Mouse (Mus musculus) testis, adult 2 months (tissue): ENCODE results near the gene Mnt. TPM values are rescaled to one million over a fixed set of nuclear protein-coding genes. Genes with fewer than 3 reads are reported as not detected.
"Not testable (repeated sequence)": the region's sequence is repeated elsewhere in the genome, so short reads cannot be mapped to it uniquely, and the experiment has no call there.

Experiments
- H3K27ac ChIP-seq: fragments of 200-500 bp; 2 replicates; pipeline ENCODE4 v1.5.1; 2012; ENCODE audit warnings: low read depth, low read length; ENCODE audit not compliant: control insufficient read depth, insufficient read depth
- H3K27me3 ChIP-seq: fragments of 200-500 bp; 2 replicates; pipeline ENCODE4 v1.6.1; 2012; ENCODE audit warnings: mild to moderate bottlenecking, low read length, moderate library complexity; ENCODE audit not compliant: control insufficient read depth, insufficient read depth
- H3K36me3 ChIP-seq: fragments of 200-500 bp; 2 replicates; pipeline ENCODE4 v1.6.1; 2012; ENCODE audit warnings: mild to moderate bottlenecking, low read length; ENCODE audit not compliant: control insufficient read depth, insufficient read depth
- H3K4me1 ChIP-seq: fragments of 200-500 bp; 2 replicates; pipeline ENCODE4 v1.6.1; 2012; ENCODE audit warnings: low read length; ENCODE audit not compliant: control insufficient read depth, insufficient read depth
- H3K4me3 ChIP-seq: fragments of 200-500 bp; 2 replicates; pipeline ENCODE4 v1.5.1; 2012; ENCODE audit warnings: low read depth, mild to moderate bottlenecking, low read length, moderate library complexity, mixed read lengths; ENCODE audit not compliant: control insufficient read depth
- CTCF ChIP-seq: fragments of 200-500 bp; IDR thresholded peaks from 2 replicates; pipeline ENCODE4 v1.5.1; 2012; ENCODE audit warnings: low read depth, mild to moderate bottlenecking, inconsistent platforms, low read length, moderate library complexity; ENCODE audit not compliant: control insufficient read depth, insufficient read depth, insufficient replicate concordance
- POLR2A ChIP-seq: fragments of 200-500 bp; IDR thresholded peaks from 2 replicates; pipeline ENCODE4 v1.6.1; 2012; ENCODE audit warnings: low read depth, mild to moderate bottlenecking, inconsistent platforms, low read length, moderate library complexity; ENCODE audit not compliant: control insufficient read depth
- polyA plus RNA-seq: library from polyadenylated mRNA; depleted of rRNA; stranded (reverse); fragments of >200 nt; gene quantifications from 2 replicates; pipeline ENCODE4 v1.2.3, GENCODE M21; 2012; rRNA removed

Mnt gene
- polyA plus RNA-seq: 42.6 and 44.0 TPM in 2 replicates

DNA sequence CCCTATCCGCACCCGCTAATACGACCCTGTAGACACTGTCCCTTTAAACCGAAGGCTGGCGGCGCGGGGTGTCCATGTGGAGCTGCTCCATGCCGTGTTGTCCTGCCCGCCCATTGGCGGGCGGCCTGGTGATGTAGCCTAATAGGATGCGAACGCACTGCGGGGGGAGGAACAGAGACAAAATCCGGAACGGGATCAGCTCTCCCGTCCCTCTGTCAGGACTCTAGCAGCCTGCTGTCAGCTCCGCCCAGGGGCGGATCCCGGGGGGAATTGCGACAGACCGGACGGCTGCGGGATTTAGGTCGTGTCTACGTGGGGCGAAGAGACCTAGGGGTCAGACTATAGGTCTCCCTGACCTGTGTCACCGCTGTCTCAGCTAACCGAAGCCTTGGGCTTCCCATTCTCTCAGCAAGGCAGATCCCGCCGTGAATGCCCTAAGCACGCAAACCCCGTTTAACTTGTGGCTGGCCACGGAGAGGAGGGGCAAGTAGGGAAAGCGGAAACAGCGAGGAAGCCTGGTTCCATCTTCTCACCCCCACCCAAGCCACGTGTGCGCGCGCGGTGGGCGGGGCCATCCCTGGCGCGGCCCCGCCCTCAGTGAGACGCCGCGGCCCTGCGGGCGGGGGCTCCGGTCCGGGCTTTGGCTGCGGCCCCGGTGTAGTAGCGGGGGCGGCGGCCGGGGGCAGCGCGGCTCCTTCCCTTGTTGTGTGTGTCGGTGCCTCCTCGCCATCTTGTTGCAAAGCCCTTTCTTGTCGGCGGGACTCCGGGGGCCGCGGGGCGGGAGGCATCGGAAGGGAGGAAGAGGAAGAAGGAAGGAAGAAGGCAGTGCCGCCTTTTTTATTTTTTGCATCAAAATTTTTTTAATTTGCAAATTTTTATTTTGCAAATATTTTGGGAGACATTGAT, at the start of gene Mnt:
Gene Mnt, plus strand, starts transcription at position 665 of the 906 bp plus-strand sequence.
- Histone ChIP-seq H3K27me3 (no peaks in the 10 kb centered on the region), H3K27ac (peak within 1 kb of the TSS; percentile 96), H3K4me3 (peak within 1 kb of the TSS; percentile 91), H3K4me1 (peaks cover 43% of the 10 kb centered on the region), H3K36me3 (no peaks in the 10 kb centered on the region)
- TF ChIP-seq POLR2A: peak; percentile 50
- TF ChIP-seq CTCF: no peak

DNA sequence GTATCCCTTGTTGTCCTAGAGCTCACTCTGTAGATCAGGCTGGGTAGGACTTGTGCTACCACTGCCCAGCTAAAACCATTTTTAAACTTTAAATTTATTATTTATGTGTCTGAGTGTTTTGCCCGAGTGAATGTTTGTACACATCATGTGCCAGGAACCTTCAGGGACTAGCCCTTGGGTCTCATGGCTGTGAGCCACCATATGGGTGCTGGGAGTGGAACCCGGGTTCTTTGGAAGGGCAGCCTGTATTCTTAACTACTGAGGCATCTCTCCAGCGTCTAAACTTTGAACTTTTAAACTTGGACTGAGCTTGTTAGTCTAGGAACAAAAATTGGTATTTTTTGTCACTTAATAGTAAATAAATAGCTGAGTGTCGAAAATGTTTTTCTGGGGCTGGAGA, 37.8 kb upstream of the Mnt start:
- H3K4me3 ChIP-seq: no peak overlapping the region
- TF ChIP-seq CTCF (no peak), POLR2A (no peak)
- no peaks in the 10 kb centered on the region for H3K4me1 ChIP-seq
- no peaks in the 10 kb centered on the region for H3K27me3 ChIP-seq
- peaks cover 4% of the 10 kb centered on the region for H3K36me3 ChIP-seq
- no peak overlapping the region for H3K27ac ChIP-seq

DNA sequence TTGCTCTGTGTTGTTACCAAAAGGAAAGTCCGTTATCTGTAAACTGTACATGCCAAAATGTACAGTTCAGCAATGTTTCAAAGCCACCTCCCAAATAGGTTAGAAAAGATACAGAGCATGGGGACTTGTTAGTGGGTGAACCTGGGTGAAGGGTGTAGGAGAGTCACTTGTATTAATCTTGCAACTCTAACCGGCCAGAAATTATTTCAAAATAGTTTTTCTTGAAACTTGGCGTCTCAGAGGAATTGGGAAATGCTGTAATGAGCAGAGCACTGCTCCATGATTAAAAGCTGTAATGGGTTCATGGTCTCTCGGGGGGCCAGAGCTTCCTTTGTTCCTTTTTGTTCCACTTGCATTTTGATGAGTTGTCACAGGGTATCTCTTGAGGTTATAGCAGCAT, 30.1 kb upstream of the Mnt start:
- Histone ChIP-seq H3K4me3 (no peak overlapping the region), H3K27me3 (no peaks in the 10 kb centered on the region), H3K4me1 (no peaks in the 10 kb centered on the region), H3K27ac (no peak overlapping the region), H3K36me3 (peaks cover 2% of the 10 kb centered on the region; the same call in 1 of the 2 replicates)
- no peak for TF ChIP-seq POLR2A
- no peak for TF ChIP-seq CTCF

DNA sequence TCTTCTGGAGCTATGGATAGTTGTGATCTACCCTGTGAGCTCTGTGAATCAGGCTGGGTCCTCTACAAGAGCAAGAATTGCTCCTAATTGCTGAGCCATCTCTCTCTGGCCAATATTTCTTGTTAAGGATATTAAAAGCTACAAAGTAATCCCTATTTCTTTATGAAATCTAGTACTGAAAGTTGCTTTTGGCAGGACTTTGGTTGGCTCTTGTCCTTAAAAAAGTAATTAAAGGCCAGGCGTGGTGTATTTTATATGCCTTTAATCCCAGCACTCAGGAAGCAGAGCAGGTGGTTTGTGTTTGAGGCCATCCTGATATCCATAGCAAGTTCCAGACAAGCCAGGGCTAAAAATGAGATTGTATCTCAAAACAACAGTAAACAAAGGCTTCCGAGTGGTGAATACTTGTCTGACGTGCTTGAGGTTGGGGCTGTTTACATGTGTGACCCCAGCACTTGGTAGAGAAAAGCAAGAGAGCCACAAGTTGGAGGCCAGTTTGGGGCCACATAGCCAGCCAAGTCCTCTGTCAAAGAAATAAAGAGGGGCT, 26.6 kb upstream of the Mnt start:
- no peak overlapping the region for H3K27ac ChIP-seq
- no peak overlapping the region for H3K4me3 ChIP-seq
- H3K27me3 ChIP-seq: no peaks in the 10 kb centered on the region
- TF ChIP-seq CTCF (no peak), POLR2A (no peak)
- peaks cover 2% of the 10 kb centered on the region; the same call in 1 of the 2 replicates for H3K36me3 ChIP-seq
- no peaks in the 10 kb centered on the region for H3K4me1 ChIP-seq

DNA sequence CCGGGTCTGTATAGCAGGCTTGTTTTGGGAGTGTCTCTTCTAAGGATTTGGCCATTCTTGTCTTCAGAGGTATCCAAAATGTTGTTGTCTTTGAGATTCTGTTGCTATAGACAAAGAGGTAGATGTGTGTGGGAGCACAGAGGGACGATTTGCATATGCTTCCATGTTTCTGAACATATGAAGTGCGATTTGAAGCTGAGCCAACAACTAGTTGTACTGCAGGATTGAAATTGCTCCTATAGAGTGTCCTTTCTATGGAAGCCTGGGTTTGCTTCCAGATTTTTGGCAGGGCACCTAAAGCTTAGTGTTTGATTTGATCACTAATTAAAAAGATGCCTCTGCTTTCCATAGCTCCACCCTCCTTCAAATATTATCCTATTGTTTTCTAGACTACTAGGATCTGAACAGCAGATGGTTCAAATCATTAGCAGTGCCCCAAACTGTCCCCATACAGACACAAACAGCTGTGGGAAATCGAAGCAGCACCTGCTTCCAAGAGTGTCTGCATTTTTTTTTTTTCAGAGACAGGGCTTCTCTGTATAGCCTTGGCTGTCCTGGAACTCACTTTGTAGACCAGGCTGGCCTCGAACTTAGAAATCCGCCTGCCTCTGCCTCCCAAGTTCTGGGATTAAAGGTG, 23.4 kb upstream of the Mnt start:
- Histone ChIP-seq H3K4me3 (no peak overlapping the region), H3K27ac (no peak overlapping the region), H3K27me3 (no peaks in the 10 kb centered on the region), H3K36me3 (peaks cover 2% of the 10 kb centered on the region; the same call in 1 of the 2 replicates), H3K4me1 (no peaks in the 10 kb centered on the region)
- TF ChIP-seq CTCF: no peak
- TF ChIP-seq POLR2A: no peak

DNA sequence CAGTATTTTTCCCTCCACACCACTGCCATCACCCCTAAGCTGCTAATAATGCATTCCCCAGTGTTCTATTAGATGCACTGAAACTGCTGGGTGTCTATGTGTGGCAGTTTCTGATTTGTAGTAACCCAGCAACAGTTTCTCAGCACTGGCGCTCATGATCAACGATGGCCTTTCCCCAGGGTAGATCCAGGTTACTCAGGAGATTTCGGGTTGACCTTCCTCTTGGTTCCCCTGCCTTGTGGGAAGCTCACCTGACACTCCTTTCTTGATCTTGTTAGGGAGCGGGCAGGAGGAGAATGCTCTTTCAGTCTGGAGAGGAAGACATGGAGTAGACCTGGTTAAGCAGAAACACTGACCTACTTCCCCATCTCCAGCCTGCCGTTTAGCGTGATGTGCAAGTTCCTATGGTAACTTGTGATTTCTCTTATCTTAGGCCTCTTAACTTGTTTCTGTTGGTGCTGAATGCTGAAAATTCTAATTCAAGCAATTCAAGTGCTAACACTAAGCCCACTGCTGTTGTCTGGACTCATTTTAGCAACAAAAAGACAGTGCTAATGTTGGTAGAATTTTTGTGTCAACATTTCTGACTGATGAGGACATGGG, 22.4 kb upstream of the Mnt start:
- Histone ChIP-seq H3K27ac (no peak overlapping the region), H3K36me3 (peaks cover 2% of the 10 kb centered on the region; the same call in 1 of the 2 replicates), H3K4me1 (no peaks in the 10 kb centered on the region), H3K4me3 (no peak overlapping the region), H3K27me3 (no peaks in the 10 kb centered on the region)
- TF ChIP-seq POLR2A: no peak

DNA sequence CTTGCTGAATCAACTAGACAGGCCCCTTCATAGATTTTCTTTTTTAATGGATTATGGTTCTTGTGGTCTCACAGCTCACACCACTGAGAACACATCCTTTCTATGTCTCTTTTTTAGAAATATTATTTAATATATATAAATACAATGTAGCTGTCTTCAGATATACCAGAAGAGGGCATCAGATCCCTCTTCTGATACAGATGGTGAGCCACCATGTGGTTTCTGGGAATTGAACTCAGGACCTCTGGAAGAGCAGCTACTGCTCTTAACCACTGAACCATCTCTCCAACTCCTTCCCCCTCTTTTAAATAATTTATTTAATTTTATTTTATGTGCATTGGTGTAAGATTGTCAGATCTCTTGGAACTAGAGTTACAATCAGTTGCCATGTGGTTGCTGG, 20.6 kb upstream of the Mnt start:
- Histone ChIP-seq H3K4me3 (no peak overlapping the region), H3K4me1 (no peaks in the 10 kb centered on the region), H3K36me3 (peaks cover under 1% of the 10 kb centered on the region; the same call in 1 of the 2 replicates), H3K27me3 (no peaks in the 10 kb centered on the region), H3K27ac (no peak overlapping the region)
- no peak for TF ChIP-seq POLR2A
- no peak for TF ChIP-seq CTCF

DNA sequence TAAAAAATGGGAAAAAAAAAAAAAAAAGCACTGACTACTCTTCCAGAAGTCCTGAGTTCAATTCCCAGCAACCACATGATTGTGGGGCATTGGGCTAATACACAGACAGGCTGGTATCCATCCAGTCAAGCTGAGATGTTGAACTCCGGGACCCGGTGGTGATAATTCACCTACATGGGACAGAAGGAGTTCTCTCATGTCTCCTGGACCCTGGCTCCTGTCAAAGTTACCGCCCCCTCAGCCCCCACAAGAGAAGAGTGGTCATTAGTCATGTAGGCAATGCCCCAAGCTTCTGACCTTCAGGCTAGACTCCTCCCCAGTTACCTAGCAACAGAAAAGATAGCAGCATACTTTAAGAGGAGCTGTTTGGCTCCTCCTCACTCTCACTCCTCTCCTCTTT, 19.7 kb upstream of the Mnt start:
- H3K27ac ChIP-seq: not testable (repeated sequence)

More for the DNA sequence above, 19.7 kb upstream of the Mnt start:
- not testable (repeated sequence) for H3K4me3 ChIP-seq, H3K4me1 ChIP-seq, H3K36me3 ChIP-seq, H3K27me3 ChIP-seq
